Mouse (Mus musculus) embryonic facial prominence, embryonic 11.5 days (tissue): ENCODE results near the gene Rap2c. TPM values are rescaled to one million over a fixed set of nuclear protein-coding genes. Genes with fewer than 3 reads are reported as not detected.
A peak's percentile ranks its signal among the peaks of the same experiment; 100 is the strongest.

Experiments used
- ATAC-seq: fragments of 200-750 bp; cut with Nextera tagmentation; replicated peaks from 2 replicates; pipeline ENCODE4 v1.8.0; 2017; ENCODE audit warnings: low read depth; ENCODE audit not compliant: insufficient number of reproducible peaks, low FRiP score, low TSS enrichment
- DNase-seq: peaks from one replicate; pipeline ENCODE4 v3.0.0-alpha.2; 2015; ENCODE audit warnings: low spot score
- H3K27ac ChIP-seq: fragments of 300-500 bp; sonication (generic); replicated peaks from 2 replicates; pipeline ENCODE4 v1.5.1; 2014; ENCODE audit warnings: mild to moderate bottlenecking, low read depth, low read length, control low read depth
- H3K27me3 ChIP-seq: fragments of 300-500 bp; sonication (generic); 2 replicates; pipeline ENCODE4 v1.6.1; 2014; ENCODE audit warnings: mild to moderate bottlenecking, low read length, moderate library complexity, mixed read lengths; ENCODE audit not compliant: control insufficient read depth, insufficient read depth
- H3K36me3 ChIP-seq: fragments of 300-500 bp; sonication (generic); replicated peaks from 2 replicates; pipeline ENCODE4 v1.6.1; 2014; ENCODE audit warnings: low read depth, mild to moderate bottlenecking, low read length, moderate library complexity, mixed read lengths; ENCODE audit not compliant: control insufficient read depth, insufficient read depth
- H3K4me1 ChIP-seq: fragments of 300-500 bp; sonication (generic); 2 replicates; pipeline ENCODE4 v1.6.1; 2014; ENCODE audit warnings: low read length, mixed read lengths; ENCODE audit not compliant: control insufficient read depth, insufficient read depth
- H3K4me2 ChIP-seq: fragments of 300-500 bp; sonication (generic); 2 replicates; pipeline ENCODE4 v1.6.1; 2014; ENCODE audit warnings: low read depth, mild to moderate bottlenecking, control low read depth, low read length, moderate library complexity
- H3K4me3 ChIP-seq: fragments of 300-500 bp; sonication (generic); 2 replicates; pipeline ENCODE4 v1.5.1; 2014; ENCODE audit warnings: low read depth, low read length, control low read depth
- H3K9ac ChIP-seq: fragments of 300-500 bp; sonication (generic); replicated peaks from 2 replicates; pipeline ENCODE4 v1.6.1; 2014; ENCODE audit warnings: mild to moderate bottlenecking, control low read depth, low read length
- H3K9me3 ChIP-seq: fragments of 300-500 bp; sonication (generic); replicated peaks from 2 replicates; pipeline ENCODE4 v1.6.1; 2016; ENCODE audit warnings: mild to moderate bottlenecking, low read length, inconsistent platforms, mixed read lengths; ENCODE audit not compliant: control insufficient read depth
- whole genome bisulfite sequencing: fragments of 180-500 bp; shearing (Covaris S2); extraction: QIAGEN DNeasy Blood & Tissue Kit; methylation state at CpG from one replicate; pipeline ENCODE4 v1.1.7; 2014; 5-methylcytosine and 5-hydroxymethylcytosine counted together
- polyA plus RNA-seq: library from polyadenylated mRNA; unstranded; fragments of >200 nt; fragmentation: Nextera tagmentation; extraction: Ambion mirVana; gene quantifications from 2 replicates; pipeline ENCODE4 v1.2.1, GENCODE M21; 2014

The Rap2c gene
- polyA plus RNA-seq, 1 experiment from 2014 or later: 51.8 TPM

- DNase-seq (no peak), ATAC-seq (no peak)
- H3K27me3 ChIP-seq: no peaks in the 10 kb centered on the region
- H3K4me3 ChIP-seq: no peak overlapping the region
- H3K4me2 ChIP-seq: no peak overlapping the region
- no peaks in the 10 kb centered on the region for H3K9me3 ChIP-seq
- no peak overlapping the region for H3K27ac ChIP-seq
- no peaks in the 10 kb centered on the region for H3K36me3 ChIP-seq
- no peaks in the 10 kb centered on the region for H3K4me1 ChIP-seq
- 60% methylated on average over 3 of the region's 3 CpGs for WGBS
- H3K9ac ChIP-seq: no peak overlapping the region
Measured at GRCm38 (mm10) chrX:51051680-51052461, 34.1 kb upstream of the Rap2c start.

GRCm38 (mm10) chrX:51035678-51036209 lies 17.9 kb upstream of the Rap2c start:
- H3K9ac ChIP-seq: no peak overlapping the region
- no peak overlapping the region for H3K4me3 ChIP-seq
- H3K4me2 ChIP-seq: no peak overlapping the region
- H3K27ac ChIP-seq: 0 out of 2 replicates have a peak overlapping the region, but pooled peaks have one; percentile 7
- H3K36me3 ChIP-seq: no peaks in the 10 kb centered on the region
- ATAC-seq (0 out of 2 replicates have a peak, but pooled peaks have one; percentile 56), DNase-seq (peak; percentile 77)
- H3K27me3 ChIP-seq: no peaks in the 10 kb centered on the region
- 25% methylated on average over 7 of the region's 7 CpGs for WGBS
- no peaks in the 10 kb centered on the region for H3K4me1 ChIP-seq
- H3K9me3 ChIP-seq: no peaks in the 10 kb centered on the region

- Histone ChIP-seq H3K4me1 (no peaks in the 10 kb centered on the region), H3K9ac (no peak overlapping the region), H3K9me3 (no peaks in the 10 kb centered on the region), H3K27me3 (no peaks in the 10 kb centered on the region), H3K4me3 (no peak overlapping the region), H3K36me3 (no peaks in the 10 kb centered on the region), H3K27ac (no peak overlapping the region), H3K4me2 (no peak overlapping the region)
- ATAC-seq (no peak), DNase-seq (peak; percentile 9)
- WGBS: 32% methylated on average over 2 of the region's 2 CpGs
Measured at GRCm38 (mm10) chrX:51019884-51020283, 2.1 kb upstream of the Rap2c start.

GRCm38 (mm10) chrX:51018786-51019179 lies 965 bp upstream of the Rap2c start:
- WGBS: 15% methylated on average over 23 of the region's 32 CpGs
- H3K4me1 ChIP-seq: no peaks in the 10 kb centered on the region
- peak overlapping the region; percentile 59 for H3K4me3 ChIP-seq
- H3K27me3 ChIP-seq: no peaks in the 10 kb centered on the region
- H3K9me3 ChIP-seq: no peaks in the 10 kb centered on the region
- H3K4me2 ChIP-seq: peak overlapping the region; percentile 34
- peak; percentile 80 for ATAC-seq
- H3K27ac ChIP-seq: peak overlapping the region; percentile 95
- H3K36me3 ChIP-seq: no peaks in the 10 kb centered on the region
- H3K9ac ChIP-seq: peak overlapping the region; percentile 83
- DNase-seq: peak; percentile 81

- ATAC-seq (no peak), DNase-seq (peak; percentile 37)
- WGBS: 21% methylated on average over 12 of the region's 12 CpGs
- no peak overlapping the region for H3K27ac ChIP-seq
- peak overlapping the region; percentile 49 for H3K4me2 ChIP-seq
- no peaks in the 10 kb centered on the region for H3K4me1 ChIP-seq
- no peaks in the 10 kb centered on the region for H3K27me3 ChIP-seq
- H3K36me3 ChIP-seq: no peaks in the 10 kb centered on the region
- H3K4me3 ChIP-seq: peak overlapping the region; percentile 59
- no peaks in the 10 kb centered on the region for H3K9me3 ChIP-seq
- peak overlapping the region; percentile 61 for H3K9ac ChIP-seq
Measured at GRCm38 (mm10) chrX:51016926-51017325, 892 bp downstream of the Rap2c start.

GRCm38 (mm10) chrX:51012280-51012679 lies 5.5 kb downstream of the Rap2c start:
- no peaks in the 10 kb centered on the region for H3K4me1 ChIP-seq
- no peak for DNase-seq
- no peaks in the 10 kb centered on the region for H3K27me3 ChIP-seq
- H3K27ac ChIP-seq: no peak overlapping the region
- no peak overlapping the region for H3K4me2 ChIP-seq
- H3K36me3 ChIP-seq: no peaks in the 10 kb centered on the region
- H3K4me3 ChIP-seq: no peak overlapping the region
- ATAC-seq: no peak
- 57% methylated on average over 2 of the region's 2 CpGs for WGBS
- H3K9me3 ChIP-seq: no peaks in the 10 kb centered on the region
- no peak overlapping the region for H3K9ac ChIP-seq

GRCm38 (mm10) chrX:51010323-51010722 lies 7.5 kb downstream of the Rap2c start:
- Histone ChIP-seq H3K36me3 (no peaks in the 10 kb centered on the region), H3K4me3 (no peak overlapping the region), H3K9me3 (no peaks in the 10 kb centered on the region), H3K4me1 (no peaks in the 10 kb centered on the region), H3K27me3 (no peaks in the 10 kb centered on the region), H3K4me2 (no peak overlapping the region), H3K9ac (no peak overlapping the region), H3K27ac (no peak overlapping the region)
- WGBS: 69% methylated on average over 4 of the region's 4 CpGs
- ATAC-seq (no peak), DNase-seq (peak; percentile 11)

GRCm38 (mm10) chrX:51000791-51001190 lies 17.0 kb downstream of the Rap2c start:
- Histone ChIP-seq H3K4me1 (no peaks in the 10 kb centered on the region), H3K27ac (no peak overlapping the region), H3K27me3 (no peaks in the 10 kb centered on the region), H3K9me3 (no peaks in the 10 kb centered on the region), H3K9ac (no peak overlapping the region), H3K4me3 (no peak overlapping the region), H3K4me2 (no peak overlapping the region), H3K36me3 (no peaks in the 10 kb centered on the region)
- DNase-seq (no peak), ATAC-seq (no peak)
- WGBS: 79% methylated on average over 6 of the region's 6 CpGs
